Mouse (Mus musculus): Measurements from ENCODE around the gene Ccl25. TPM values are rescaled to one million over a fixed set of nuclear protein-coding genes. Genes with fewer than 3 reads are reported as not detected.

Gene Ccl25
- polyA plus RNA-seq, 1 experiment = 3.3 TPM

DNA sequence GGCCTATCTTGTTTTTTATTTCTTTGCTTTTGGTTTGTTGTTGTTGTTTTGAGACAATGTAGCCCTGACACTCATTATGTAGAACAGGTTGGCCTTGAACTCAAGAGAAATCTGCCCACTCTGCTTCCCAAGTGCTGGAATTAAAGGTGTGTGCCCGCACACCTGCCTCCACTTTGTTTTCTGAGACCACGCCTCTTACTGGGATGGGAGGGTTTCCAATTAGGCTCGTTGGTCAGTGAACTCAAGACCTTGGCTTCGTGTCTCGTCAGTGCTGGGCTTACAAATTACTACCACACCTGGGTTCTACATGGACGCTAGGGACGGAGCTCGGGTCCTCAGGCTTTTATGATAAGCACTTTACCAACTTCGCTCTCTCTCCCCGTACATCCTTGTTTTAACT is 30.4 kb downstream of the Ccl25 start:
- H3K9me3 ChIP-seq = peaks cover 10% of the 10 kb centered on the region
- no peak overlapping the region for H3K4me3 ChIP-seq (replicated peaks)
- no peak for TF ChIP-seq GATA1 (IDR thresholded peaks at IDR 0.05; ENCODE audit: borderline replicate concordance, low read length)
- peaks cover 4% of the 10 kb centered on the region for H3K27me3 ChIP-seq (replicated peaks)
- H3K36me3 ChIP-seq (replicated peaks; ENCODE audit: low read length) = no peaks in the 10 kb centered on the region
- H3K4me1 ChIP-seq = peaks cover 23% of the 10 kb centered on the region

DNA sequence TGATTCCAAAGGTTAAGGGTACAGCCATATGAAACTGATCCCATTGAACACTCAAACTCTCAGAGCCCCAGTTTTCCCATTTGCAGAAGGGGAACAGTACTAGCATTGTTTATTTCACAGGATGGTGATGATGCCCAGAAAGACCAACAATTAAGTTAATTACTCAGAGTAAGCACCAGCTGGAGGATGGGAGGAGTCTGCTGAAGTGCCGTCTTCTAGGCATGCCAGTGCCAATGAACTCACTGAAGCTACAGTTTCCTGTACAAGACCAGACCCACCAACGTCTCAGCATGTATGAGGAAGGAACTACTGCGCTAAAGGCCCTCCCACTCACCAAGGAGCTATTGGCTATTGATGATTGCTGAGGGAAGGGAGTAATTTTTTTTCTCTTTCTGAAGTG is 34.4 kb downstream of the Ccl25 start:
- TF ChIP-seq FLI1 (IDR thresholded peaks at IDR 0.05; ENCODE audit: low read length) (no peak), GATA1 (IDR thresholded peaks at IDR 0.05; ENCODE audit: borderline replicate concordance, low read length) (no peak)
- Histone ChIP-seq H3K4me3 (replicated peaks) (no peak overlapping the region), H3K4me1 (peaks cover 20% of the 10 kb centered on the region), H3K27me3 (replicated peaks) (peaks cover 6% of the 10 kb centered on the region), H3K9me3 (peaks cover 4% of the 10 kb centered on the region; the same call in 1 of the 2 replicates), H3K36me3 (replicated peaks; ENCODE audit: low read length) (no peaks in the 10 kb centered on the region)

DNA sequence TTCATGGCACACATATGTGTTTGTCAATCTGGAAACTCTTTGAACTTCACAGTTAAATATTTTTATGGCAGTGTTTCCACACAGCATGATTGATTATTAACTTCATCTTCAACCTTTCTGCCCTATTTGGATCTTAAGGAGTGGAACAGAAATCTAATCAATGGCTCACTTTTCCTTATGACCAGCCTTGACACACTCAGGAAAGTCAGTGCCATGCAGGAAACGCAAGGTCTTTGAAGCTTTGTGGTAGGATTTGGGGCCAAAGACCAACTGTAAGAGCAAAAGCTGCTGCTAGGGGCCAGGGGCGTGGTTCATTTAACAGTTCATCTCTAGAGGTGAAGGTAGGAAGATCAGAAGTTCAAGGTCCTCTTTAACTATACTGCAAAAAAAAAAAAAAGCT is 35.9 kb downstream of the Ccl25 start:
- Histone ChIP-seq H3K4me1 (peaks cover 17% of the 10 kb centered on the region), H3K9me3 (peaks cover 10% of the 10 kb centered on the region; the same call in 1 of the 2 replicates), H3K27me3 (replicated peaks) (peaks cover 6% of the 10 kb centered on the region), H3K36me3 (replicated peaks; ENCODE audit: low read length) (no peaks in the 10 kb centered on the region), H3K4me3 (replicated peaks) (no peak overlapping the region)
- TF ChIP-seq GATA1 (IDR thresholded peaks at IDR 0.05; ENCODE audit: borderline replicate concordance, low read length) = no peak
- TF ChIP-seq FLI1 (IDR thresholded peaks at IDR 0.05; ENCODE audit: low read length) = no peak

- TF ChIP-seq GATA1 (IDR thresholded peaks at IDR 0.05; ENCODE audit: borderline replicate concordance, low read length) (no peak), FLI1 (IDR thresholded peaks at IDR 0.05; ENCODE audit: low read length) (no peak)
- no peaks in the 10 kb centered on the region for H3K36me3 ChIP-seq (replicated peaks; ENCODE audit: low read length)
- peaks cover 18% of the 10 kb centered on the region for H3K4me1 ChIP-seq
- peaks cover 24% of the 10 kb centered on the region for H3K9me3 ChIP-seq
- no peak overlapping the region for H3K4me3 ChIP-seq (replicated peaks)
- peaks cover 6% of the 10 kb centered on the region for H3K27me3 ChIP-seq (replicated peaks)
These were observed 41.2 kb downstream of the Ccl25 start for GRCm38 (mm10) chr8:4366189-4366588.

DNA sequence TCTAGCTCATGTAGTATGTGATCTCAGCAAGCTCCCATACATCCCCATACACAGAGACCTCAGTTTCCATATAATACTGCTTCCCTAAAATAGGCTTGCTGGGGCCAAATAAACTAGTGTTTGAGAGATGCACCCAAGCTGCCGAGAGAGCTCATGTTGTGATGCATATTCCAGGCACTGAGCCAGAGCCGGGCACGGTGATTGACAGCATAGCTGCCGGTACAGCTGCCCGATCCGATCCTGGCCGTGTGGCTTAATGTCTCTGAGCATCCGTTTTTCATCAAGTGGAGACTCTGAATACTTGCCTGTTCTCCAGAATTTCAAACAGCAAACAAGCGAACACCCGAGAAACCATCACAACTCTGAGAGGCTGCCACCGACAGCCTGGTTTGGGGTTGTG is 42.8 kb downstream of the Ccl25 start:
- no peak for TF ChIP-seq FLI1 (IDR thresholded peaks at IDR 0.05; ENCODE audit: low read length)

GRCm38 (mm10) chr8:4368470-4368869 is 43.5 kb downstream of the Ccl25 start:
- H3K4me3 ChIP-seq (replicated peaks) = no peak overlapping the region
- H3K36me3 ChIP-seq (replicated peaks; ENCODE audit: low read length) = no peaks in the 10 kb centered on the region
- H3K9me3 ChIP-seq = peaks cover 24% of the 10 kb centered on the region
- H3K4me1 ChIP-seq = peaks cover 15% of the 10 kb centered on the region
- TF ChIP-seq GATA1 (IDR thresholded peaks at IDR 0.05; ENCODE audit: borderline replicate concordance, low read length) (no peak), FLI1 (IDR thresholded peaks at IDR 0.05; ENCODE audit: low read length) (no peak)
- H3K27me3 ChIP-seq (replicated peaks) = no peaks in the 10 kb centered on the region

More for the DNA sequence above, 42.8 kb downstream of the Ccl25 start:
- Histone ChIP-seq H3K4me1 (peaks cover 15% of the 10 kb centered on the region), H3K9me3 (peaks cover 24% of the 10 kb centered on the region), H3K4me3 (replicated peaks) (no peak overlapping the region), H3K36me3 (replicated peaks; ENCODE audit: low read length) (no peaks in the 10 kb centered on the region), H3K27me3 (replicated peaks) (no peaks in the 10 kb centered on the region)

- no peaks in the 10 kb centered on the region for H3K27me3 ChIP-seq (replicated peaks)
- peak overlapping the region; percentile 57 for H3K4me3 ChIP-seq (replicated peaks)
- H3K4me1 ChIP-seq = peaks cover 15% of the 10 kb centered on the region
- peaks cover 24% of the 10 kb centered on the region for H3K9me3 ChIP-seq
- TF ChIP-seq GATA1 (IDR thresholded peaks at IDR 0.05; ENCODE audit: borderline replicate concordance, low read length) = no peak
- TF ChIP-seq FLI1 (IDR thresholded peaks at IDR 0.05; ENCODE audit: low read length) = no peak
- H3K36me3 ChIP-seq (replicated peaks; ENCODE audit: low read length) = no peaks in the 10 kb centered on the region
These were observed 45.1 kb downstream of the Ccl25 start for GRCm38 (mm10) chr8:4370078-4370477.

DNA sequence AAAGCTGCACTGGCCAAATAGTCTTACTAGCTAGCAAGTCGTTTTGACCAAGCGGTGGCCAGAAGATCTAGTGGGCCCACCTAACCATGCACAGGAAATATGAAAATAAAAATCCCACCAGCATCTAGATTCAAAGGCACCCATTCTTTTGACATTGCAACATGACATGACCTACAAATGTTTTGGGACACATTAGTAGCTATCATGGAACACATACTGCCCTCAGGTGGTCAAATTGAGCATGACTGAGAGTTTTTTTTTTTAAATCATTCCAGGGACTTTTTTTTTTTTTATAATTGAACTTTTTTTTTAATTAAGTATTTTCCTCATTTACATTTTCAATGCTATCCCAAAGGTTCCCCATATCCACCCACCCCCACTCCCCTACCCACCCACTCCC is 47.6 kb downstream of the Ccl25 start:
- Histone ChIP-seq H3K36me3 (replicated peaks; ENCODE audit: low read length) (no peaks in the 10 kb centered on the region), H3K4me3 (replicated peaks) (no peak overlapping the region), H3K27me3 (replicated peaks) (no peaks in the 10 kb centered on the region), H3K9me3 (peaks cover 3% of the 10 kb centered on the region; the same call in 1 of the 2 replicates), H3K4me1 (peaks cover 15% of the 10 kb centered on the region)
- TF ChIP-seq GATA1 (IDR thresholded peaks at IDR 0.05; ENCODE audit: borderline replicate concordance, low read length) (no peak), FLI1 (IDR thresholded peaks at IDR 0.05; ENCODE audit: low read length) (no peak)

DNA sequence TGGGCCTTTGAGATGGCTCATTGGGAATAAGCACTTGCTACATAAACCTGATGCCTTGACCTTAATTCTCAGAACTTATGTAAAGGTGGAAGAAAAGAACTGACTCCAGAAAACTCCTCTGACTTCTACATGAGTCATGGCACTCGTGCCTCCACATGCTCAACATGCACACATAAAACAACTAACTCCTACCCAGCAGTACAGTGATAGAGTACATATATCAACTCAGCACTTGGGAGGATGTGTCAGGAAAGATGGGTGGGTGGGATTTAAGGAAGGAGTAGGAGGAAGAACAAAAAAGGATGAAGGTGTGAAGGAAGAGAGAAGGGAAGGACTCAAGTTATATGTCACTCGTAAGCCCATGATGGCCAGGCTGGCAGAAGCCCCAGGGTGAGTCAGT is 76.4 kb downstream of the Ccl25 start:
- no peak for TF ChIP-seq GATA1 (IDR thresholded peaks at IDR 0.05; ENCODE audit: borderline replicate concordance, low read length)
- TF ChIP-seq FLI1 (IDR thresholded peaks at IDR 0.05; ENCODE audit: low read length) = no peak
- Histone ChIP-seq H3K4me1 (peaks cover 17% of the 10 kb centered on the region), H3K4me3 (replicated peaks) (no peak overlapping the region), H3K9me3 (peaks cover 30% of the 10 kb centered on the region), H3K27me3 (replicated peaks) (peaks cover 18% of the 10 kb centered on the region), H3K36me3 (replicated peaks; ENCODE audit: low read length) (no peaks in the 10 kb centered on the region)

DNA sequence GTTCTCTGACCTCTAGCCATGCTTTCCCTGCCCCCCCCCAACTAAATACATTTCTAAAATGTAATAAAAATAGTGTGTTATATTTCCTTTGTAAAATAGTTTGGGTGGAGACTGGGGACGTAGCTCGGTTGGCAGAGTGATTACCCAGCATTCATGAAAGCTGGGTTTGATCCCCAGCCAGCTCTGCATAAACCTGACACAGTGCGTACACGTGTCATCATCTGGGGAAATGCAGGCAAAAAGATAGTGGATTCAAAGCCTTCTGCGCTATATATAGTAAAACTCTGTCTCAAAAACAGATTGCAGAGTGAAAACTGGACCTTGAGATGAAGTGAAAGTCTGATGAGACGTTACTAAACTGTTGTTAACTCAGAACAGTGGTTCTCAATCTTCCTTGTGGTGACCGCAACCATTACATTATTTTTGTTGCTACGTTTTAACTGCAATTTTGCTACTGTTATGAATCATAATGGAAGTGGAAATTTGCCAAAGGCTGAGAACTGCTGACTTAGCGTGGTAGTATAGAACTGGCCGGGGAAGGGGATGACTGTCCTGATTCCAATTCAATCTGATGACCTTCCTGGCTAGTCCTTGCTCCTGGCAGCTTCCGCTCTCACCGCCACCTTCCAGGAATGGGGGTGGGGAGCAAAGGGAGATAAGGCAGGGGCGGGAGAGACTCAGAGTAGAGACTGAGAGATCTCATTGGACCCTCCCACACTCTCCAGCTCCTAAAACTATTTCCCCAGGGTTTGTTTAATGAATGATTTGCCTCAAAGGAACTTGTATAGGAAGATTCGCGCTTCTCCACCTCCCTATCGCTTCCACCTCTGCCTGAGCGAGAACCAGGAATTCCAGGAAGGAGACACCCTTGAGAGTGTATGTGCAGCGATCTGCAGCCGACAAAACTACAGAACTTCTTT is 79.2 kb downstream of the Ccl25 start:
- Histone ChIP-seq H3K4me1 (peaks cover 17% of the 10 kb centered on the region), H3K36me3 (replicated peaks; ENCODE audit: low read length) (no peaks in the 10 kb centered on the region), H3K9me3 (peaks cover 30% of the 10 kb centered on the region), H3K4me3 (replicated peaks) (peak overlapping the region; percentile 62), H3K27me3 (replicated peaks) (peaks cover 18% of the 10 kb centered on the region)
- TF ChIP-seq FLI1 (IDR thresholded peaks at IDR 0.05; ENCODE audit: low read length) = no peak
- TF ChIP-seq GATA1 (IDR thresholded peaks at IDR 0.05; ENCODE audit: borderline replicate concordance, low read length) = no peak
